8 mouse cellular contexts compared by ENCODE assay signal in the genomic region with DNA sequence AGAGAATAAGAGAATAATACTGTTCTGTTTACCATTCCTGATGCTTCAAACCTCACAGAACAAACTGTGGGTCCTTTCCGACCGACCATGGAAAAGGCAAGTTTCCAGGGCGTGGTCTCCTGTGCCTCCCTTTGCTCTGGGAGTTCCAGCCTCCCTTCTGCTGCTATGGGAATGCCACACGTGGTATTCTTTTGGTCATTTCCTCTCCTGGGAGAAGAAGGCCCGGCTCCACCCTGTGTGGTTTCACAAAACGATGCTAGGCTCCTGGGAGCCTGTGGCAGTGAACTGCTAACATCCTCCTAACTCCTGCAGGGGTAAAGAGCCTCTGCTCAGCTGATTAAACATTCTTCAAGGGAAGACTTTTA.
DNase-seq lines count a peak whose midpoint lies in the region; ATAC-seq lines count a peak whose summit lies in the region.
"Had no signal": no experiment of that assay in that cellular context is flagged by ENCODE, and none has a peak within 500 bp of the region (broad histone marks: within the 10 kb centered on the region; RNA-seq: fewer than 3 reads in every experiment).

No protein-coding gene starts in this region.

- no peak overlapping the region for H3K4me3 ChIP-seq in neural tube, embryonic 14.5 days (ENCODE audit: low read depth, low read length)
- no peak overlapping the region for H3K4me3 ChIP-seq in heart, embryonic 11.5 days (ENCODE audit: low read depth, low read length)
- H3K4me3 ChIP-seq in liver, embryonic 12.5 days: no peak overlapping the region

- no peak for DNase-seq in neural tube, embryonic 10.5 days (ENCODE audit: extremely low spot score, low spot score)
- DNase-seq in kidney, postnatal 14 days: peak; percentile 63
- DNase-seq in thymus, postnatal 0 days (ENCODE audit: low spot score): no peak
- no peak for DNase-seq in spleen, postnatal 36 days (ENCODE audit: low spot score in 2 of 2)

- WGBS in neural tube, embryonic 14.5 days: 31% methylated on average over 6 of the region's 6 CpGs
- 8% methylated on average over 6 of the region's 6 CpGs for WGBS in heart, embryonic 11.5 days (ENCODE audit: insufficient replicate concordance)
- WGBS in liver, embryonic 12.5 days (ENCODE audit: insufficient replicate concordance): 10% methylated on average over 6 of the region's 6 CpGs

- H3K4me2 ChIP-seq in neural tube, embryonic 14.5 days (ENCODE audit: low read depth, low read length): no peak overlapping the region
- no peak overlapping the region for H3K4me2 ChIP-seq in heart, embryonic 11.5 days
- no peak overlapping the region for H3K4me2 ChIP-seq in liver, embryonic 12.5 days

- H3K9ac ChIP-seq in neural tube, embryonic 14.5 days (replicated peaks; ENCODE audit: low read depth, low read length): no peak overlapping the region
- H3K9ac ChIP-seq in heart, embryonic 11.5 days (ENCODE audit: low read depth, low read length): no peak overlapping the region
- H3K9ac ChIP-seq in liver, embryonic 12.5 days: no peak overlapping the region

- no peaks in the 10 kb centered on the region for H3K36me3 ChIP-seq in neural tube, embryonic 14.5 days (ENCODE audit: control insufficient read depth, insufficient read depth, low read length)
- no peaks in the 10 kb centered on the region for H3K36me3 ChIP-seq in heart, embryonic 11.5 days (ENCODE audit: control insufficient read depth, insufficient read depth, low read length)
- H3K36me3 ChIP-seq in liver, embryonic 12.5 days: no peaks in the 10 kb centered on the region

- no peak for ATAC-seq in neural tube, embryonic 14.5 days (ENCODE audit: low read depth)
- no peak for ATAC-seq in heart, embryonic 11.5 days (replicated peaks; ENCODE audit: insufficient number of reproducible peaks, low FRiP score, low TSS enrichment)
- ATAC-seq in liver, embryonic 12.5 days: no peak
- ATAC-seq: forebrain, embryonic 16.5 days had no signal

- H3K9me3 ChIP-seq in neural tube, embryonic 14.5 days (ENCODE audit: control insufficient read depth, low read length): no peaks in the 10 kb centered on the region
- no peaks in the 10 kb centered on the region for H3K9me3 ChIP-seq in heart, embryonic 11.5 days (replicated peaks; ENCODE audit: control insufficient read depth, low read length)
- H3K9me3 ChIP-seq in liver, embryonic 12.5 days (replicated peaks): no peaks in the 10 kb centered on the region

- H3K4me1 ChIP-seq in neural tube, embryonic 14.5 days (ENCODE audit: control insufficient read depth, insufficient read depth, low read length): no peaks in the 10 kb centered on the region
- H3K4me1 ChIP-seq in heart, embryonic 11.5 days (ENCODE audit: control insufficient read depth, insufficient read depth, low read length): peaks cover 7% of the 10 kb centered on the region
- H3K4me1 ChIP-seq in liver, embryonic 12.5 days: peaks cover 46% of the 10 kb centered on the region

- H3K27ac ChIP-seq in neural tube, embryonic 14.5 days (ENCODE audit: low read depth, low read length): 0 out of 2 replicates have a peak overlapping the region, but pooled peaks have one; percentile 18
- H3K27ac ChIP-seq in heart, embryonic 11.5 days (ENCODE audit: low read depth, low read length): peak overlapping the region; percentile 42; the same call in 1 of the 2 replicates
- no peak overlapping the region for H3K27ac ChIP-seq in liver, embryonic 12.5 days

- H3K27me3 ChIP-seq in neural tube, embryonic 14.5 days (ENCODE audit: control insufficient read depth, insufficient read depth, low read length): no peaks in the 10 kb centered on the region
- no peaks in the 10 kb centered on the region for H3K27me3 ChIP-seq in heart, embryonic 11.5 days (ENCODE audit: control insufficient read depth, insufficient read depth, low read length)
- H3K27me3 ChIP-seq in liver, embryonic 12.5 days (replicated peaks): no peaks in the 10 kb centered on the region
